Comparison of ENCODE assay signal across 23 mouse cellular contexts in the genomic region with DNA sequence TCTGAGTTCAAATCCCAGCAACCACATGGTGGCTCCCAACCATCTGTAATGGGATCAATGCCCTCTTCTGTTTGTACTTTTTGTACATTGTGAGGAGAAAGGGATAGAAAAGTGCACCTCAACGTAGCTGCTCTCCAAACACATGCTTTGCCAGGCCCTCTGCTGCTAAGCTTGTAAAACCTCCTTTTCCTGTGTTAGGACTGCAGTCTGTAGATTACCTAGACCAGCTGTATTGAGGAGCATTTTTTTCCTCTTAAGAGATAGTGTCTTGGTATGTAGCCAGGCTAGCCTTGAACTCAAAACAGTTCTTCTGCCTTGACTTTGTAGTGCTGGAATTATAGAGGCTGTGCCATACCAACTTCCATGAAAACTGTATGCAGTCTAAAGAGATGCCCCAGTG.
"Had no signal": no experiment of that assay in that cellular context is flagged by ENCODE, and none has a peak within 500 bp of the region (broad histone marks: within the 10 kb centered on the region; RNA-seq: fewer than 3 reads in every experiment).

No protein-coding gene starts in this region.

- H3K9me3 ChIP-seq: liver, embryonic 12.5 days; liver, embryonic 15.5 days; midbrain, embryonic 10.5 days; midbrain, embryonic 12.5 days; neural tube, embryonic 13.5 days; neural tube, embryonic 15.5 days; stomach, embryonic 15.5 days had no signal

- H3K27ac ChIP-seq: liver, embryonic 12.5 days; liver, embryonic 15.5 days; midbrain, embryonic 10.5 days; midbrain, embryonic 12.5 days; neural tube, embryonic 13.5 days; neural tube, embryonic 15.5 days; stomach, embryonic 15.5 days; stomach, postnatal 0 days had no signal

- ATAC-seq: liver, embryonic 12.5 days; midbrain, embryonic 16.5 days had no signal

- H3K36me3 ChIP-seq: liver, embryonic 12.5 days; liver, embryonic 15.5 days; midbrain, embryonic 12.5 days; neural tube, embryonic 13.5 days; neural tube, embryonic 15.5 days; stomach, embryonic 15.5 days had no signal

- DNase-seq: lung, adult 18-20 months; lung, embryonic 14.5 days; lung, postnatal 10 days; lung, postnatal 4 days; midbrain, embryonic 14.5 days; retina, postnatal 1 day; right cerebral cortex, adult 18-20 months; right cerebral cortex, postnatal 25 days; right cerebral cortex, postnatal 4 days; spleen, adult 18-20 months; thymus, adult 2 months; thymus, postnatal 25 days; thymus, postnatal 4 days had no signal

- H3K27me3 ChIP-seq: liver, embryonic 12.5 days; liver, embryonic 15.5 days; midbrain, embryonic 12.5 days; neural tube, embryonic 13.5 days; neural tube, embryonic 15.5 days; stomach, embryonic 15.5 days had no signal

- H3K4me3 ChIP-seq: liver, embryonic 12.5 days; liver, embryonic 15.5 days; midbrain, embryonic 10.5 days; midbrain, embryonic 12.5 days; myocyte; neural tube, embryonic 13.5 days; neural tube, embryonic 15.5 days; stomach, embryonic 15.5 days had no signal

- H3K4me1 ChIP-seq: midbrain, embryonic 12.5 days; stomach, embryonic 15.5 days had no signal
